Mouse (Mus musculus) erythroblast, embryonic 14.5 days (primary cell): ENCODE measurements around the gene Tmem156.

Experiments
- GATA1 ChIP-seq: IDR thresholded peaks from 2 replicates; pipeline ENCODE4 v1.6.1; 2012; ENCODE audit warnings: low read length, inconsistent platforms, mixed read lengths
- TAL1 ChIP-seq: IDR thresholded peaks from 3 replicates; pipeline ENCODE4 v1.6.1; 2012; ENCODE audit warnings: low read length, inconsistent platforms, mixed read lengths

DNA sequence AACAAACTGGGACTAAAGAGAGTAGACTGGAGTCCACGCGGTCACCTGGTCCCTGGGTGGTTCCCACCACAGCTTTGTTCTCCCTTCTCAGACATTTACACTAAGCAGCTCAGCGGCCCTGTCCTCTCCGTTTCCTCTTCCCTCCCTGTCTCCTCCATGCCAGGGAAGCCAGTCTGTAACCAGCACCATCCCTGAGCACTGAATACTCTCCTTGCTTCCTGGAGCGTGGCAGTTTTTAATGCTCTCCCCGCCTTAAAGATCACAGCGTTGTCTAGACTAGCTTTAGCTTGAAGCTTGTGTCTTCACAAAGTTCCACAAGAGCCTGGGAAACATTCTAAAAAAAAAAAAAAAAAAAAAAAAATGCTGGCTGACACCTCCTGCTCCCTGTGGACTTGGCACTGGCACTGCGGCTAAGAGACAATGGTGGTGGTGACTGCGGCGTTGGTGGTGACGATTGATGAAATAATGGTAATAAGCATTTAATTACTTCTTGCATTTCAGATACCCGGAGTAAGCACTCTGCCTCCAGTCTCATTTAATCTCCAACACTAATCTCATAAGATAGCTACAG lies 44.6 kb downstream of the Tmem156 start:
- no peak for TF ChIP-seq GATA1
- TF ChIP-seq TAL1: no peak
